Mouse (Mus musculus): ENCODE measurements at regions not wholly inside any gene's neighbourhood (a gene's known extent, or its start where the extent isn't known, plus 50 kb on each side); places are given as distances from the start of the nearest gene placed in this dataset.

- WGBS: 62% methylated on average over 10 of the region's 10 CpGs
- Histone ChIP-seq H3K36me3 (no peaks in the 10 kb centered on the region), H3K9me3 (no peaks in the 10 kb centered on the region), H3K27me3 (no peaks in the 10 kb centered on the region), H3K27ac (no peak overlapping the region), H3K4me2 (no peak overlapping the region), H3K9ac (replicated peaks) (no peak overlapping the region), H3K4me1 (replicated peaks) (peaks cover 19% of the 10 kb centered on the region), H3K4me3 (replicated peaks) (no peak overlapping the region)
- no peak for ATAC-seq (ENCODE audit: insufficient number of reproducible peaks, insufficient read depth, low FRiP score, low TSS enrichment, low read depth)
Measured at GRCm38 (mm10) chr1:177642712-177643467, 86.7 kb upstream of the 1700016C15Rik start.

- Histone ChIP-seq H3K36me3 (no peaks in the 10 kb centered on the region), H3K9ac (replicated peaks) (no peak overlapping the region), H3K9me3 (no peaks in the 10 kb centered on the region), H3K4me2 (no peak overlapping the region), H3K27ac (no peak overlapping the region), H3K4me1 (replicated peaks) (peaks cover 19% of the 10 kb centered on the region), H3K27me3 (no peaks in the 10 kb centered on the region), H3K4me3 (replicated peaks) (no peak overlapping the region)
- 91% methylated on average over 3 of the region's 3 CpGs for WGBS
- ATAC-seq (ENCODE audit: insufficient number of reproducible peaks, insufficient read depth, low FRiP score, low TSS enrichment, low read depth): no peak
Measured at GRCm38 (mm10) chr1:177643662-177644061, 86.0 kb upstream of the 1700016C15Rik start.

GRCm38 (mm10) chr1:177644214-177644613 lies 85.4 kb upstream of the 1700016C15Rik start:
- no peaks in the 10 kb centered on the region for H3K9me3 ChIP-seq
- no peak overlapping the region for H3K9ac ChIP-seq (replicated peaks)
- H3K4me1 ChIP-seq (replicated peaks): peaks cover 19% of the 10 kb centered on the region
- no peaks in the 10 kb centered on the region for H3K27me3 ChIP-seq
- no peak overlapping the region for H3K27ac ChIP-seq
- WGBS: 81% methylated on average over 4 of the region's 4 CpGs
- ATAC-seq (ENCODE audit: insufficient number of reproducible peaks, insufficient read depth, low FRiP score, low TSS enrichment, low read depth): no peak
- H3K36me3 ChIP-seq: no peaks in the 10 kb centered on the region
- no peak overlapping the region for H3K4me3 ChIP-seq (replicated peaks)
- H3K4me2 ChIP-seq: no peak overlapping the region

- Histone ChIP-seq H3K9ac (replicated peaks) (no peak overlapping the region), H3K4me2 (no peak overlapping the region), H3K36me3 (no peaks in the 10 kb centered on the region), H3K4me1 (replicated peaks) (peaks cover 14% of the 10 kb centered on the region), H3K4me3 (replicated peaks) (no peak overlapping the region), H3K27me3 (no peaks in the 10 kb centered on the region), H3K27ac (no peak overlapping the region), H3K9me3 (no peaks in the 10 kb centered on the region)
- 45% methylated on average over 4 of the region's 4 CpGs for WGBS
- ATAC-seq (ENCODE audit: insufficient number of reproducible peaks, insufficient read depth, low FRiP score, low TSS enrichment, low read depth): no peak
Measured at GRCm38 (mm10) chr1:177645327-177645726, 84.3 kb upstream of the 1700016C15Rik start.

GRCm38 (mm10) chr1:177645897-177646535 lies 83.6 kb upstream of the 1700016C15Rik start:
- no peaks in the 10 kb centered on the region for H3K9me3 ChIP-seq
- no peak overlapping the region for H3K9ac ChIP-seq (replicated peaks)
- no peak overlapping the region for H3K4me2 ChIP-seq
- peaks cover 7% of the 10 kb centered on the region; the same call in 1 of the 2 replicates for H3K4me1 ChIP-seq (replicated peaks)
- 77% methylated on average over 5 of the region's 5 CpGs for WGBS
- H3K36me3 ChIP-seq: no peaks in the 10 kb centered on the region
- no peak for ATAC-seq (ENCODE audit: insufficient number of reproducible peaks, insufficient read depth, low FRiP score, low TSS enrichment, low read depth)
- H3K27ac ChIP-seq: no peak overlapping the region
- H3K27me3 ChIP-seq: no peaks in the 10 kb centered on the region
- no peak overlapping the region for H3K4me3 ChIP-seq (replicated peaks)

GRCm38 (mm10) chr1:177647876-177648275 lies 81.7 kb upstream of the 1700016C15Rik start:
- Histone ChIP-seq H3K4me1 (replicated peaks) (0 out of 2 replicates have a peak, but pooled peaks cover 3% of the 10 kb centered on the region), H3K9ac (replicated peaks) (no peak overlapping the region), H3K27ac (no peak overlapping the region), H3K27me3 (no peaks in the 10 kb centered on the region), H3K9me3 (no peaks in the 10 kb centered on the region), H3K4me3 (replicated peaks) (no peak overlapping the region), H3K4me2 (no peak overlapping the region), H3K36me3 (no peaks in the 10 kb centered on the region)
- 95% methylated on average over 1 of the region's 1 CpGs for WGBS
- ATAC-seq (ENCODE audit: insufficient number of reproducible peaks, insufficient read depth, low FRiP score, low TSS enrichment, low read depth): no peak

GRCm38 (mm10) chr1:177648974-177649373 lies 80.6 kb upstream of the 1700016C15Rik start:
- no peak for ATAC-seq (ENCODE audit: insufficient number of reproducible peaks, insufficient read depth, low FRiP score, low TSS enrichment, low read depth)
- 80% methylated on average over 4 of the region's 4 CpGs for WGBS
- H3K27ac ChIP-seq: no peak overlapping the region
- H3K36me3 ChIP-seq: no peaks in the 10 kb centered on the region
- no peak overlapping the region for H3K9ac ChIP-seq (replicated peaks)
- H3K9me3 ChIP-seq: no peaks in the 10 kb centered on the region
- H3K4me2 ChIP-seq: no peak overlapping the region
- no peak overlapping the region for H3K4me3 ChIP-seq (replicated peaks)
- H3K4me1 ChIP-seq (replicated peaks): no peaks in the 10 kb centered on the region
- no peaks in the 10 kb centered on the region for H3K27me3 ChIP-seq

- Histone ChIP-seq H3K27me3 (no peaks in the 10 kb centered on the region), H3K4me2 (no peak overlapping the region), H3K4me1 (replicated peaks) (no peaks in the 10 kb centered on the region), H3K4me3 (replicated peaks) (no peak overlapping the region), H3K36me3 (no peaks in the 10 kb centered on the region), H3K9ac (replicated peaks) (no peak overlapping the region), H3K27ac (no peak overlapping the region), H3K9me3 (no peaks in the 10 kb centered on the region)
- 71% methylated on average over 5 of the region's 5 CpGs for WGBS
- ATAC-seq (ENCODE audit: insufficient number of reproducible peaks, insufficient read depth, low FRiP score, low TSS enrichment, low read depth): no peak
Measured at GRCm38 (mm10) chr1:177651219-177651618, 78.4 kb upstream of the 1700016C15Rik start.

GRCm38 (mm10) chr1:177663163-177663562 lies 66.5 kb upstream of the 1700016C15Rik start:
- Histone ChIP-seq H3K27me3 (no peaks in the 10 kb centered on the region), H3K9ac (replicated peaks) (no peak overlapping the region), H3K27ac (no peak overlapping the region), H3K4me1 (replicated peaks) (no peaks in the 10 kb centered on the region), H3K9me3 (no peaks in the 10 kb centered on the region), H3K4me3 (replicated peaks) (no peak overlapping the region), H3K4me2 (no peak overlapping the region), H3K36me3 (no peaks in the 10 kb centered on the region)
- no peak for ATAC-seq (ENCODE audit: insufficient number of reproducible peaks, insufficient read depth, low FRiP score, low TSS enrichment, low read depth)
- WGBS: 84% methylated on average over 7 of the region's 7 CpGs

- Histone ChIP-seq H3K9me3 (no peaks in the 10 kb centered on the region), H3K4me2 (no peak overlapping the region), H3K4me1 (replicated peaks) (no peaks in the 10 kb centered on the region), H3K36me3 (no peaks in the 10 kb centered on the region), H3K27me3 (no peaks in the 10 kb centered on the region), H3K4me3 (replicated peaks) (no peak overlapping the region), H3K27ac (no peak overlapping the region), H3K9ac (replicated peaks) (no peak overlapping the region)
- ATAC-seq (ENCODE audit: insufficient number of reproducible peaks, insufficient read depth, low FRiP score, low TSS enrichment, low read depth): no peak
- 86% methylated on average over 8 of the region's 8 CpGs for WGBS
Measured at GRCm38 (mm10) chr1:177667041-177667791, 62.4 kb upstream of the 1700016C15Rik start.

GRCm38 (mm10) chr1:177670576-177670975 lies 59.0 kb upstream of the 1700016C15Rik start:
- 97% methylated on average over 1 of the region's 1 CpGs for WGBS
- H3K4me3 ChIP-seq (replicated peaks): no peak overlapping the region
- ATAC-seq (ENCODE audit: insufficient number of reproducible peaks, insufficient read depth, low FRiP score, low TSS enrichment, low read depth): no peak

More at GRCm38 (mm10) chr1:177670576-177670975, 59.0 kb upstream of the 1700016C15Rik start:
- Histone ChIP-seq H3K9me3 (no peaks in the 10 kb centered on the region), H3K9ac (replicated peaks) (no peak overlapping the region), H3K27ac (no peak overlapping the region), H3K4me1 (replicated peaks) (no peaks in the 10 kb centered on the region), H3K27me3 (no peaks in the 10 kb centered on the region), H3K36me3 (no peaks in the 10 kb centered on the region), H3K4me2 (no peak overlapping the region)

Data from limb, embryonic 12.5 days (tissue).